In genomic region chr8:77276827-77277226, GRCm38 (mm10) we compare ENCODE assay signal across 12 mouse cellular contexts.
A peak's percentile ranks its signal among the peaks of the same experiment; 100 is the strongest.
DNase-seq lines count a peak whose midpoint lies in the region; ATAC-seq and TF ChIP-seq lines count a peak whose summit lies in the region.
"Had no signal": no experiment of that assay in that cellular context is flagged by ENCODE, and none has a peak within 500 bp of the region (broad histone marks: within the 10 kb centered on the region; RNA-seq: fewer than 3 reads in every experiment).

No protein-coding gene starts in this region.

- DNase-seq in kidney, adult 18-20 months: peak; percentile 47
- DNase-seq in gastrocnemius, postnatal 36 days: peak; percentile 26 to 55
- DNase-seq in kidney, postnatal 0 days (ENCODE audit: low spot score): peak; percentile 35
- no peak for DNase-seq in c-Kit-positive CD71-positive TER-119-positive erythroid progenitor cells, embryonic 14.5 days (ENCODE audit: low spot score)
- DNase-seq in frontal cortex, postnatal 14 days (ENCODE audit: low spot score in 2 of 2): no peak
- DNase-seq: embryo, embryonic 11 days; layer of hippocampus, postnatal 36 days; liver, embryonic 13.5 days had no signal

- H3K4me3 ChIP-seq in kidney, embryonic 15.5 days (replicated peaks): no peak overlapping the region
- H3K4me3 ChIP-seq in kidney, postnatal 0 days (replicated peaks; ENCODE audit: low read depth, low read length): no peak overlapping the region
- no peak overlapping the region for H3K4me3 ChIP-seq in hindbrain, embryonic 13.5 days
- H3K4me3 ChIP-seq: liver, embryonic 13.5 days; neural tube, embryonic 12.5 days had no signal

- no peaks in the 10 kb centered on the region for H3K9me3 ChIP-seq in kidney, embryonic 15.5 days (replicated peaks)
- H3K9me3 ChIP-seq in kidney, postnatal 0 days (replicated peaks; ENCODE audit: low read length): no peaks in the 10 kb centered on the region
- H3K9me3 ChIP-seq in hindbrain, embryonic 13.5 days: no peaks in the 10 kb centered on the region
- H3K9me3 ChIP-seq: liver, embryonic 13.5 days; neural tube, embryonic 12.5 days had no signal

- no peak overlapping the region for H3K27ac ChIP-seq in kidney, embryonic 15.5 days
- no peak overlapping the region for H3K27ac ChIP-seq in kidney, postnatal 0 days
- H3K27ac ChIP-seq in hindbrain, embryonic 13.5 days: no peak overlapping the region
- H3K27ac ChIP-seq: liver, embryonic 13.5 days; neural tube, embryonic 12.5 days had no signal

- peaks cover 4% of the 10 kb centered on the region for H3K4me1 ChIP-seq in kidney, embryonic 15.5 days
- no peaks in the 10 kb centered on the region for H3K4me1 ChIP-seq in kidney, postnatal 0 days (replicated peaks; ENCODE audit: insufficient read depth, low read length)
- H3K4me1 ChIP-seq in hindbrain, embryonic 13.5 days (replicated peaks): no peaks in the 10 kb centered on the region; the same call in 1 of the 2 replicates
- H3K4me1 ChIP-seq: liver, embryonic 13.5 days; neural tube, embryonic 12.5 days had no signal

- no peak for TF ChIP-seq CTCF in kidney, postnatal 0 days (IDR thresholded peaks at IDR 0.05; ENCODE audit: low read depth)

- WGBS in kidney, embryonic 15.5 days: 79% methylated on average over 10 of the region's 10 CpGs
- WGBS in kidney, postnatal 0 days: 74% methylated on average over 10 of the region's 10 CpGs
- 88% methylated on average over 10 of the region's 10 CpGs for WGBS in hindbrain, embryonic 13.5 days

- H3K27me3 ChIP-seq in kidney, embryonic 15.5 days: no peaks in the 10 kb centered on the region
- no peaks in the 10 kb centered on the region for H3K27me3 ChIP-seq in kidney, postnatal 0 days (ENCODE audit: insufficient read depth, low read length)
- no peaks in the 10 kb centered on the region for H3K27me3 ChIP-seq in hindbrain, embryonic 13.5 days
- H3K27me3 ChIP-seq: liver, embryonic 13.5 days; neural tube, embryonic 12.5 days had no signal

- no peak overlapping the region for H3K4me2 ChIP-seq in kidney, embryonic 15.5 days
- H3K4me2 ChIP-seq in kidney, postnatal 0 days (ENCODE audit: low read length): no peak overlapping the region
- no peak overlapping the region for H3K4me2 ChIP-seq in hindbrain, embryonic 13.5 days
- H3K4me2 ChIP-seq: liver, embryonic 13.5 days; neural tube, embryonic 12.5 days had no signal

- ATAC-seq in kidney, embryonic 15.5 days (replicated peaks; ENCODE audit: low FRiP score): no peak
- ATAC-seq in kidney, postnatal 0 days (replicated peaks; ENCODE audit: low FRiP score, low read depth): no peak
- ATAC-seq in megakaryocyte progenitor cell, adult 5-6 weeks (replicated peaks; ENCODE audit: poor library complexity): peak; percentile 69
- no peak for ATAC-seq in hindbrain, embryonic 13.5 days (ENCODE audit: low FRiP score)

- intact Hi-C loops in gastrocnemius, postnatal 36 days (cut with DNase I): no loop called here

- peaks cover 14% of the 10 kb centered on the region for H3K36me3 ChIP-seq in kidney, embryonic 15.5 days
- peaks cover 11% of the 10 kb centered on the region; the same call in 1 of the 2 replicates for H3K36me3 ChIP-seq in kidney, postnatal 0 days (ENCODE audit: insufficient read depth, low read length)
- H3K36me3 ChIP-seq in hindbrain, embryonic 13.5 days: no peaks in the 10 kb centered on the region
- H3K36me3 ChIP-seq: neural tube, embryonic 12.5 days had no signal

- H3K9ac ChIP-seq in kidney, embryonic 15.5 days: no peak overlapping the region
- no peak overlapping the region for H3K9ac ChIP-seq in kidney, postnatal 0 days (ENCODE audit: low read depth, low read length)
- no peak overlapping the region for H3K9ac ChIP-seq in hindbrain, embryonic 13.5 days
- H3K9ac ChIP-seq: liver, embryonic 13.5 days; neural tube, embryonic 12.5 days had no signal

Comparison
In these comparisons a context has a peak if more than half of its experiments do, and no peak if none do; other contexts are left out.
1. DNase-seq: peak in kidney, adult 18-20 months (single experiment), gastrocnemius, postnatal 36 days (2 of 2) and kidney, postnatal 0 days (single experiment); none in c-Kit-positive CD71-positive TER-119-positive erythroid progenitor cells, embryonic 14.5 days (single experiment) and frontal cortex, postnatal 14 days (0 of 2).